Mouse (Mus musculus) bone marrow macrophage, adult 2 months (primary cell): ENCODE results near the gene 4932438H23Rik.

ENCODE experiments used
- CTCF ChIP-seq: IDR thresholded peaks from 2 replicates; pipeline ENCODE4 v1.5.1; 2012; ENCODE audit warnings: low read depth, mild to moderate bottlenecking, low read length, moderate library complexity
- POLR2A ChIP-seq: IDR thresholded peaks from 2 replicates; pipeline ENCODE4 v1.6.1; 2012; ENCODE audit warnings: mild to moderate bottlenecking, low read depth, low read length, borderline replicate concordance

- TF ChIP-seq CTCF = no peak
- TF ChIP-seq POLR2A = no peak
Measured at GRCm38 (mm10) chr16:91010581-91011020, 84.3 kb downstream of the 4932438H23Rik start.
